Mouse (Mus musculus): ENCODE data around the gene Mtfr1l. TPM values are rescaled to one million over a fixed set of nuclear protein-coding genes. Genes with fewer than 3 reads are reported as not detected.

Gene Mtfr1l
- polyA plus RNA-seq (2015; fragmentation: Nextera tagmentation; extraction: Ambion mirVana) = 137 and 141 TPM in 2 replicates

- DNase-seq (ENCODE audit: low spot score) (peak; percentile 99), ATAC-seq (replicated peaks; ENCODE audit: low FRiP score, low read depth) (peak; percentile 97)
- under 1% methylated on average over 68 of the region's 71 CpGs for WGBS
- Histone ChIP-seq H3K4me1 (replicated peaks; ENCODE audit: insufficient read depth, low read length) (no peaks in the 10 kb centered on the region), H3K36me3 (ENCODE audit: insufficient read depth, low read length) (peaks cover 9% of the 10 kb centered on the region), H3K9ac (ENCODE audit: low read depth, low read length) (peak within 1 kb of the TSS; percentile 92), H3K4me3 (replicated peaks; ENCODE audit: low read depth, low read length) (peak within 1 kb of the TSS; percentile 81), H3K27me3 (ENCODE audit: insufficient read depth, low read length) (no peaks in the 10 kb centered on the region), H3K27ac (peak within 1 kb of the TSS; percentile 96), H3K4me2 (ENCODE audit: low read length) (peak within 1 kb of the TSS; percentile 96), H3K9me3 (replicated peaks; ENCODE audit: low read length) (no peaks in the 10 kb centered on the region)
- TF ChIP-seq CTCF (IDR thresholded peaks at IDR 0.05; ENCODE audit: low read depth) = no peak
These were observed at the start of gene Mtfr1l for GRCm38 (mm10) chr4:134534932-134535786. Gene Mtfr1l (minus strand): TSS chr4:134535387.

- DNase-seq (ENCODE audit: low spot score) (peak; percentile 27), ATAC-seq (replicated peaks; ENCODE audit: low FRiP score, low read depth) (no peak)
- H3K4me3 ChIP-seq (replicated peaks; ENCODE audit: low read depth, low read length) = no peak overlapping the region
- H3K4me1 ChIP-seq (replicated peaks; ENCODE audit: insufficient read depth, low read length) = peaks cover 12% of the 10 kb centered on the region; the same call in 1 of the 2 replicates
- no peaks in the 10 kb centered on the region for H3K27me3 ChIP-seq (ENCODE audit: insufficient read depth, low read length)
- no peak overlapping the region for H3K4me2 ChIP-seq (ENCODE audit: low read length)
- no peak overlapping the region for H3K9ac ChIP-seq (ENCODE audit: low read depth, low read length)
- 47% methylated on average over 3 of the region's 3 CpGs for WGBS
- H3K36me3 ChIP-seq (ENCODE audit: insufficient read depth, low read length) = no peaks in the 10 kb centered on the region
- no peak overlapping the region for H3K27ac ChIP-seq
- TF ChIP-seq CTCF (IDR thresholded peaks at IDR 0.05; ENCODE audit: low read depth) = peak; percentile 70
- H3K9me3 ChIP-seq (replicated peaks; ENCODE audit: low read length) = no peaks in the 10 kb centered on the region
These were observed 48.3 kb upstream of the Mtfr1l start for GRCm38 (mm10) chr4:134583513-134583912.

GRCm38 (mm10) chr4:134581365-134581764, 46.2 kb upstream of the Mtfr1l start:
- WGBS = 57% methylated on average over 8 of the region's 8 CpGs
- Histone ChIP-seq H3K9me3 (replicated peaks; ENCODE audit: low read length) (no peaks in the 10 kb centered on the region), H3K27ac (no peak overlapping the region), H3K4me2 (ENCODE audit: low read length) (no peak overlapping the region), H3K4me1 (replicated peaks; ENCODE audit: insufficient read depth, low read length) (peaks cover 12% of the 10 kb centered on the region; the same call in 1 of the 2 replicates), H3K27me3 (ENCODE audit: insufficient read depth, low read length) (no peaks in the 10 kb centered on the region), H3K9ac (ENCODE audit: low read depth, low read length) (no peak overlapping the region), H3K36me3 (ENCODE audit: insufficient read depth, low read length) (no peaks in the 10 kb centered on the region), H3K4me3 (replicated peaks; ENCODE audit: low read depth, low read length) (no peak overlapping the region)
- ATAC-seq (replicated peaks; ENCODE audit: low FRiP score, low read depth) (no peak), DNase-seq (ENCODE audit: low spot score) (no peak)
- TF ChIP-seq CTCF (IDR thresholded peaks at IDR 0.05; ENCODE audit: low read depth) = no peak

- no peak overlapping the region for H3K4me2 ChIP-seq (ENCODE audit: low read length)
- H3K27me3 ChIP-seq (ENCODE audit: insufficient read depth, low read length) = no peaks in the 10 kb centered on the region
- H3K9ac ChIP-seq (ENCODE audit: low read depth, low read length) = no peak overlapping the region
- DNase-seq (ENCODE audit: low spot score) = no peak
- no peak for TF ChIP-seq CTCF (IDR thresholded peaks at IDR 0.05; ENCODE audit: low read depth)
- no peak for ATAC-seq (replicated peaks; ENCODE audit: low FRiP score, low read depth)
- H3K4me1 ChIP-seq (replicated peaks; ENCODE audit: insufficient read depth, low read length) = peaks cover 12% of the 10 kb centered on the region; the same call in 1 of the 2 replicates
- no peaks in the 10 kb centered on the region for H3K36me3 ChIP-seq (ENCODE audit: insufficient read depth, low read length)
- no peaks in the 10 kb centered on the region for H3K9me3 ChIP-seq (replicated peaks; ENCODE audit: low read length)
- WGBS = 81% methylated on average over 15 of the region's 15 CpGs
- no peak overlapping the region for H3K4me3 ChIP-seq (replicated peaks; ENCODE audit: low read depth, low read length)
- no peak overlapping the region for H3K27ac ChIP-seq
These were observed 45.4 kb upstream of the Mtfr1l start for GRCm38 (mm10) chr4:134580351-134581148.

GRCm38 (mm10) chr4:134579620-134580019, 44.4 kb upstream of the Mtfr1l start:
- Histone ChIP-seq H3K4me1 (replicated peaks; ENCODE audit: insufficient read depth, low read length) (peaks cover 12% of the 10 kb centered on the region; the same call in 1 of the 2 replicates), H3K4me2 (ENCODE audit: low read length) (peak overlapping the region; percentile 28), H3K9ac (ENCODE audit: low read depth, low read length) (no peak overlapping the region), H3K9me3 (replicated peaks; ENCODE audit: low read length) (no peaks in the 10 kb centered on the region), H3K27me3 (ENCODE audit: insufficient read depth, low read length) (no peaks in the 10 kb centered on the region), H3K4me3 (replicated peaks; ENCODE audit: low read depth, low read length) (no peak overlapping the region), H3K27ac (no peak overlapping the region), H3K36me3 (ENCODE audit: insufficient read depth, low read length) (no peaks in the 10 kb centered on the region)
- WGBS = 32% methylated on average over 5 of the region's 5 CpGs
- ATAC-seq (replicated peaks; ENCODE audit: low FRiP score, low read depth) (0 out of 2 replicates have a peak, but pooled peaks have one; percentile 31), DNase-seq (ENCODE audit: low spot score) (no peak)
- no peak for TF ChIP-seq CTCF (IDR thresholded peaks at IDR 0.05; ENCODE audit: low read depth)

- no peaks in the 10 kb centered on the region for H3K36me3 ChIP-seq (ENCODE audit: insufficient read depth, low read length)
- peaks cover 12% of the 10 kb centered on the region; the same call in 1 of the 2 replicates for H3K4me1 ChIP-seq (replicated peaks; ENCODE audit: insufficient read depth, low read length)
- H3K27ac ChIP-seq = no peak overlapping the region
- no peaks in the 10 kb centered on the region for H3K9me3 ChIP-seq (replicated peaks; ENCODE audit: low read length)
- TF ChIP-seq CTCF (IDR thresholded peaks at IDR 0.05; ENCODE audit: low read depth) = peak; percentile 63
- WGBS = 13% methylated on average over 11 of the region's 11 CpGs
- H3K9ac ChIP-seq (ENCODE audit: low read depth, low read length) = no peak overlapping the region
- no peak overlapping the region for H3K4me3 ChIP-seq (replicated peaks; ENCODE audit: low read depth, low read length)
- H3K4me2 ChIP-seq (ENCODE audit: low read length) = peak overlapping the region; percentile 28
- ATAC-seq (replicated peaks; ENCODE audit: low FRiP score, low read depth) = peak; percentile 62
- DNase-seq (ENCODE audit: low spot score) = peak; percentile 84
- no peaks in the 10 kb centered on the region for H3K27me3 ChIP-seq (ENCODE audit: insufficient read depth, low read length)
These were observed 44.0 kb upstream of the Mtfr1l start for GRCm38 (mm10) chr4:134579212-134579611.

Data from kidney, postnatal 0 days (tissue).